Mouse (Mus musculus) retina, adult 2 months (tissue): ENCODE results near the gene Tfcp2l1.
A peak's percentile ranks its signal among the peaks of the same experiment; 100 is the strongest.
"Not testable (repeated sequence)": the region's sequence is repeated elsewhere in the genome, so short reads cannot be mapped to it uniquely, and the experiment has no call there.

Source experiments
- DNase-seq: peaks from one replicate; pipeline ENCODE4 v3.0.0-alpha.2; 2012; ENCODE audit warnings: low read depth, low spot score

Tfcp2l1 gene

GRCm38 (mm10) chr1:118627781-118628464 is at the start of gene Tfcp2l1:
TSS of gene Tfcp2l1 (plus strand) at chr1:118627945.
- DNase-seq, result peak; percentile 8

GRCm38 (mm10) chr1:118580174-118580702 is 47.5 kb upstream of the Tfcp2l1 start:
- no peak for DNase-seq

GRCm38 (mm10) chr1:118581179-118581578 is 46.6 kb upstream of the Tfcp2l1 start:
- DNase-seq, result no peak

GRCm38 (mm10) chr1:118589721-118590120 is 38.0 kb upstream of the Tfcp2l1 start:
- DNase-seq, result no peak

- DNase-seq, result no peak
Observed at GRCm38 (mm10) chr1:118592933-118593332, 34.8 kb upstream of the Tfcp2l1 start.

GRCm38 (mm10) chr1:118595395-118595794 is 32.4 kb upstream of the Tfcp2l1 start:
- no peak for DNase-seq

- DNase-seq, result no peak
Observed at GRCm38 (mm10) chr1:118597475-118598213, 30.1 kb upstream of the Tfcp2l1 start.

GRCm38 (mm10) chr1:118598339-118598738 is 29.4 kb upstream of the Tfcp2l1 start:
- DNase-seq, result no peak

GRCm38 (mm10) chr1:118613631-118614183 is 14.0 kb upstream of the Tfcp2l1 start:
- no peak for DNase-seq

- not testable (repeated sequence) for DNase-seq
Observed at GRCm38 (mm10) chr1:118621055-118621454, 6.7 kb upstream of the Tfcp2l1 start.

GRCm38 (mm10) chr1:118622857-118623256 is 4.9 kb upstream of the Tfcp2l1 start:
- DNase-seq, result no peak

GRCm38 (mm10) chr1:118625461-118625860 is 2.3 kb upstream of the Tfcp2l1 start:
- no peak for DNase-seq

GRCm38 (mm10) chr1:118625921-118626320 is 1.8 kb upstream of the Tfcp2l1 start:
- no peak for DNase-seq

- no peak for DNase-seq
Observed at GRCm38 (mm10) chr1:118626452-118626851, 1.3 kb upstream of the Tfcp2l1 start.

GRCm38 (mm10) chr1:118633415-118633980 is 5.8 kb downstream of the Tfcp2l1 start:
- DNase-seq, result no peak

GRCm38 (mm10) chr1:118642296-118642999 is 14.7 kb downstream of the Tfcp2l1 start:
- no peak for DNase-seq

- no peak for DNase-seq
Observed at GRCm38 (mm10) chr1:118643138-118643979, 15.6 kb downstream of the Tfcp2l1 start.

GRCm38 (mm10) chr1:118645701-118646100 is 18.0 kb downstream of the Tfcp2l1 start:
- no peak for DNase-seq

- DNase-seq, result no peak
Observed at GRCm38 (mm10) chr1:118648015-118648414, 20.3 kb downstream of the Tfcp2l1 start.

GRCm38 (mm10) chr1:118649933-118650770 is 22.4 kb downstream of the Tfcp2l1 start:
- DNase-seq, result no peak
